Mouse (Mus musculus): ENCODE measurements around the gene Tamm41.

DNA sequence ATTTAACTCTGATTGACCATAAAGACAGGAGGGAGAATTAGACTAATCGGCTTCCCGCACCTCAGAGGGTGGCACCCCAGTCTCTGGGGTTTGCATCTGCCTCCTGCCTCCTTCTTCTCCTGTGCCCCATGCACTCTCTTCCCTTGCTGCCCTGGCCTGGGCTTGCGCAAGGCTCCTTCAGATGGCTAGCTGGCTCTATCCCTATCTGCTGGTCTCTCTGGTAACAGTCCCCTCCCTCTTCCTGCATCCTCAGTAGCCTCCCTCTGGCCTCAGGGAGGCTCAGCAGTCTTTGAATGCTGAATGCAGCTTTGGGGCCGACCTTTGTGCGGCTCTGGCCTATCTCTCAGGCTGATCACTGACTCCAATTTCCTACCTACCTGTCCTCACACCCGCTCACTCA is 30.7 kb downstream of the Tamm41 start:
- TF ChIP-seq GATA1 (IDR thresholded peaks at IDR 0.05; ENCODE audit: borderline replicate concordance, low read length): 0 out of 3 replicates have a peak, but pooled peaks have one; percentile 23
- TF ChIP-seq FLI1 (IDR thresholded peaks at IDR 0.05; ENCODE audit: low read length): no peak

Data from megakaryocyte, embryonic 14.5 days (primary cell).